Mouse (Mus musculus) yolk sac, embryonic 10.5 days (tissue): ENCODE data around the gene Pprc1.

ENCODE experiments used
- DNase-seq: peaks from one replicate; pipeline ENCODE4 v3.0.0-alpha.2; 2017; ENCODE audit warnings: low spot score

Gene Pprc1

GRCm38 (mm10) chr19:46120872-46121271, 76.2 kb downstream of the Pprc1 start:
- no peak for DNase-seq
